Mouse (Mus musculus) liver, postnatal 0 days (tissue): ENCODE results near the gene Ubr4.

Source experiments
- CTCF ChIP-seq: sonication (generic); IDR thresholded peaks from 2 replicates; pipeline ENCODE4 v1.5.1; 2016; ENCODE audit warnings: antibody characterized with exemption, low read depth
- EP300 ChIP-seq: IDR thresholded peaks from 2 replicates; pipeline ENCODE4 v1.6.1; 2016; ENCODE audit warnings: antibody characterized with exemption, low read depth, mild to moderate bottlenecking

GRCm38 (mm10) chr4:139500814-139501213 is 148.4 kb downstream of the Ubr4 start:
- no peak for TF ChIP-seq CTCF
- no peak for TF ChIP-seq EP300
